Mouse (Mus musculus) testis, adult 10 weeks (tissue): Measurements from ENCODE around the gene Ifi205. TPM values are rescaled to one million over a fixed set of nuclear protein-coding genes. Genes with fewer than 3 reads are reported as not detected.

Source experiments
- polyA plus RNA-seq: library from polyadenylated mRNA; stranded (reverse); fragments of 350-450 nt; fragmentation: Illumina TruSeq; extraction: RNeasy Lipid Tissue Mini Kit (QIAGEN cat#74804); gene quantifications from one replicate; pipeline ENCODE4 v1.2.3, GENCODE M21; 2014; ENCODE audit warnings: low read depth, low replicate concordance

Ifi205 gene
- polyA plus RNA-seq: 0.45 TPM

GRCm38 (mm10) chr1:174031698-174032097, at the start of gene Ifi205:
Gene Ifi205 (minus strand): TSS chr1:174031810.

GRCm38 (mm10) chr1:174066305-174066704, 34.7 kb upstream of the Ifi205 start, which contains the start of gene Olfr430:
Gene Olfr430 (plus strand): TSS chr1:174066605.

GRCm38 (mm10) chr1:174048893-174049292, 17.3 kb upstream of the Ifi205 start, which contains the start of gene Olfr432:
Gene Olfr432 (plus strand): TSS chr1:174049205.

GRCm38 (mm10) chr1:174040523-174041177, 9.0 kb upstream of the Ifi205 start, which contains the start of gene Olfr433:
Gene Olfr433 (plus strand): TSS chr1:174040705.

GRCm38 (mm10) chr1:173982694-173983305, 48.8 kb downstream of the Ifi205 start, which contains the start of gene Ifi202b:
Gene Ifi202b (minus strand): TSS chr1:173982744.

Other genes with a start within 250 kb of the Ifi205 start
- gene Ifi211, start 118.8 kb downstream of the Ifi205 start, polyA plus RNA-seq: 1.7 TPM
- gene Mndal, start 89.3 kb downstream of the Ifi205 start, polyA plus RNA-seq: 5.1 TPM
- 5.7 TPM for gene Ifi203, start 89.1 kb downstream of the Ifi205 start, polyA plus RNA-seq
- 0.95 TPM for gene Ifi202b, start 49.1 kb downstream of the Ifi205 start, polyA plus RNA-seq
- not detected for gene Olfr433, start 8.9 kb upstream of the Ifi205 start, polyA plus RNA-seq
- not detected for gene Olfr432, start 17.4 kb upstream of the Ifi205 start, polyA plus RNA-seq
- gene Olfr430, start 34.8 kb upstream of the Ifi205 start, polyA plus RNA-seq: not detected
- gene Olfr429, start 52.5 kb upstream of the Ifi205 start, polyA plus RNA-seq: not detected
- not detected for gene Olfr427, start 65.1 kb upstream of the Ifi205 start, polyA plus RNA-seq
- 0.04 TPM for gene Olfr231, start 89.4 kb upstream of the Ifi205 start, polyA plus RNA-seq
- not detected for gene Olfr424, start 99.7 kb upstream of the Ifi205 start, polyA plus RNA-seq
- not detected for gene Olfr420, start 123.8 kb upstream of the Ifi205 start, polyA plus RNA-seq
- 10.8 TPM for gene Spta1, start 141.0 kb upstream of the Ifi205 start, polyA plus RNA-seq
- gene Olfr419, start 220.3 kb upstream of the Ifi205 start, polyA plus RNA-seq: not detected